Mouse (Mus musculus) olfactory bulb, adult 2 months (tissue): ENCODE measurements around the gene Comp.

Experiments used
- CTCF ChIP-seq: fragments of 200-500 bp; IDR thresholded peaks from 2 replicates; pipeline ENCODE4 v1.5.1; 2012; ENCODE audit warnings: low read depth, mild to moderate bottlenecking, low read length, moderate library complexity; ENCODE audit not compliant: insufficient read depth
- POLR2A ChIP-seq: fragments of 200-500 bp; IDR thresholded peaks from 2 replicates; pipeline ENCODE4 v1.6.1; 2012; ENCODE audit warnings: mild to moderate bottlenecking, low read depth, low read length, moderate library complexity; ENCODE audit not compliant: insufficient read depth

DNA sequence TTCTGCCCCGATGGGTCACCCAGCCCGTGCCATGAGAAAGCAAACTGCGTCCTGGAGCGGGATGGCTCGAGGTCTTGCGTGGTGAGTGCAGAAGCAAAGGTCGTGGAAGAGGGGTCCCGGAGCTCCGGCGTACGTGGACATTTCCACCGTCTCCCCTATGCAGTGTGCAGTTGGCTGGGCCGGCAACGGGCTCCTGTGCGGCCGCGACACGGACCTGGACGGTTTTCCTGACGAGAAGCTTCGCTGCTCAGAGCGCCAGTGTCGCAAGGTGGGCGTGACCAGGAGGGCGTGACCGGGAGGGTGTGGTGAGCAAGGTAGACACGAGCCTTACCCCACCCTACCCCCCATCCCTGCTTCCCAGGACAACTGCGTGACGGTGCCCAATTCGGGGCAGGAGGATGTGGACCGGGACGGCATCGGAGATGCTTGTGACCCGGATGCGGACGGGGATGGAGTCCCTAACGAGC, 3.0 kb downstream of the Comp start:
- TF ChIP-seq POLR2A, result no peak
- no peak for TF ChIP-seq CTCF
